Mouse (Mus musculus) small intestine, adult 2 months (tissue): ENCODE data around the gene Gm20388.

Source experiments
- CTCF ChIP-seq: fragments of 200-500 bp; IDR thresholded peaks from 2 replicates; pipeline ENCODE4 v1.5.1; 2012; ENCODE audit warnings: low read depth, mild to moderate bottlenecking, control low read depth, inconsistent platforms, low read length, moderate library complexity, mixed read lengths; ENCODE audit not compliant: insufficient replicate concordance, insufficient read length; ENCODE audit errors: extremely low read depth
- POLR2A ChIP-seq: fragments of 200-500 bp; IDR thresholded peaks from 2 replicates; pipeline ENCODE4 v1.6.1; 2012; ENCODE audit warnings: low read depth, mild to moderate bottlenecking, control low read depth, inconsistent platforms, low read length, moderate library complexity

DNA sequence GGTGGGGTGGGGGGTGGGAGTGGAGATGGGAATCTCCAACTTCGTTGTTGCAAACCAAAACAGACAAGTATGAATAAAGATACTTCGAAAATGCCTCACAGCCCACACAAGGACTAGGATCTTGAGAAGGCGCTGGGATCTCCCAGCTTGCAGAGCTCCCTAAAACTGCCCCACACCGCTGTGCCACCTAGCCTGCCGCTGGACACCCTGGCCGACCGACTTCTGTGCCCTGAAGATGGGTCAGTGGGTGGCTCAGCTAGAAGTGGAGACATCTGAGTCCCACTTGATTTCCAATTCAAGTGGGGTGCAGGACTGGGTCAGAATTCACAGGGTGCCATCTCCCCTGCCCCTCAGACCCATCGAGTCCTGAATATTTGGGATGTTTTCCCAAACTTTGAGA, 1211.1 kb downstream of the Gm20388 start:
- no peak for TF ChIP-seq POLR2A
- no peak for TF ChIP-seq CTCF
